Mouse (Mus musculus) heart, postnatal 0 days (tissue): Measurements from ENCODE around the gene Trir.
A peak's percentile ranks its signal among the peaks of the same experiment; 100 is the strongest.

Source experiments
- CTCF ChIP-seq: IDR thresholded peaks from 2 replicates; pipeline ENCODE4 v1.5.1; 2016; ENCODE audit warnings: antibody characterized with exemption, control low read depth, low read depth
- EP300 ChIP-seq: IDR thresholded peaks from 2 replicates; pipeline ENCODE4 v1.6.1; 2016; ENCODE audit warnings: antibody characterized with exemption, low read depth

- TF ChIP-seq CTCF (no peak), EP300 (0 out of 2 replicates have a peak, but pooled peaks have one; percentile 49)
Measured at GRCm38 (mm10) chr8:84979599-84980421, 46.8 kb upstream of the Trir start.
